Mouse (Mus musculus) naive thymus-derived CD4-positive, alpha-beta T cell, adult 5 months (primary cell): ENCODE measurements around the gene Edem2. TPM values are rescaled to one million over a fixed set of nuclear protein-coding genes. Genes with fewer than 3 reads are reported as not detected.

ENCODE experiments used
- polyA plus RNA-seq: library from polyadenylated mRNA; unstranded; fragments of 100-300 nt; shearing (Covaris generic); gene quantifications from one replicate; pipeline ENCODE4 v1.2.1, GENCODE M21; 2017

Gene Edem2
- 47.7 TPM for polyA plus RNA-seq

GRCm38 (mm10) chr2:155729158-155729645 is at the start of gene Edem2:
Gene Edem2, minus strand, starts transcription at chr2:155729475.

GRCm38 (mm10) chr2:155774927-155775684 is 45.8 kb upstream of the Edem2 start, which contains the start of gene Mmp24:
Gene Mmp24, plus strand, starts transcription at chr2:155775342.

GRCm38 (mm10) chr2:155751014-155751786 is 21.9 kb upstream of the Edem2 start, which contains the start of gene Procr:
Gene Procr, plus strand, starts transcription at chr2:155751117.

GRCm38 (mm10) chr2:155735766-155736165 is 6.5 kb upstream of the Edem2 start, which contains the start of gene Gm17581:
Gene Gm17581, minus strand, starts transcription at chr2:155735866.

GRCm38 (mm10) chr2:155691723-155692493 is 37.4 kb downstream of the Edem2 start, which contains the start of gene Trpc4ap:
Gene Trpc4ap, minus strand, starts transcription at chr2:155692384.

Other genes with a start within 250 kb of the Edem2 start
- 106 TPM for gene Acss2, start 211.5 kb downstream of the Edem2 start, polyA plus RNA-seq
- 4.5 TPM for gene Ggt7, start 211.2 kb downstream of the Edem2 start, polyA plus RNA-seq
- gene Gss, start 136.7 kb downstream of the Edem2 start, polyA plus RNA-seq = 15.8 TPM
- gene Myh7b, start 118.3 kb downstream of the Edem2 start, polyA plus RNA-seq = 0.22 TPM
- 241 TPM for gene Trpc4ap, start 37.1 kb downstream of the Edem2 start, polyA plus RNA-seq
- not detected for gene Gm17581, start 6.4 kb upstream of the Edem2 start, polyA plus RNA-seq
- not detected for gene Procr, start 21.6 kb upstream of the Edem2 start, polyA plus RNA-seq
- gene Mmp24, start 45.9 kb upstream of the Edem2 start, polyA plus RNA-seq = 0.09 TPM
- gene BC029722, start 90.0 kb upstream of the Edem2 start, polyA plus RNA-seq = 37.9 TPM
- 168 TPM for gene Eif6, start 97.5 kb upstream of the Edem2 start, polyA plus RNA-seq
- gene Fam83c, start 105.4 kb upstream of the Edem2 start, polyA plus RNA-seq = not detected
- gene Uqcc1, start 200.8 kb upstream of the Edem2 start, polyA plus RNA-seq = 45.5 TPM
- not detected for gene Gm15557, start 211.3 kb upstream of the Edem2 start, polyA plus RNA-seq
- gene Gdf5, start 215.9 kb upstream of the Edem2 start, polyA plus RNA-seq = not detected
- gene Cep250, start 227.0 kb upstream of the Edem2 start, polyA plus RNA-seq = 19.3 TPM